Mouse (Mus musculus): Measurements from ENCODE around the gene Glis3.

Glis3 gene

GRCm38 (mm10) chr19:28380691-28381262 is 299.1 kb downstream of the Glis3 start:
- DNase-seq: no peak

GRCm38 (mm10) chr19:28377788-28378295 is 302.0 kb downstream of the Glis3 start:
- no peak for DNase-seq

GRCm38 (mm10) chr19:28376401-28376800 is 303.5 kb downstream of the Glis3 start:
- no peak for DNase-seq

- peak; percentile 54 to 56 for DNase-seq
These were observed 304.1 kb downstream of the Glis3 start for GRCm38 (mm10) chr19:28375746-28376145.

GRCm38 (mm10) chr19:28374524-28374923 is 305.4 kb downstream of the Glis3 start:
- no peak for DNase-seq

GRCm38 (mm10) chr19:28368215-28368614 is 311.7 kb downstream of the Glis3 start:
- no peak for DNase-seq

GRCm38 (mm10) chr19:28367274-28367673 is 312.6 kb downstream of the Glis3 start:
- DNase-seq: no peak

GRCm38 (mm10) chr19:28366766-28367165 is 313.1 kb downstream of the Glis3 start:
- DNase-seq: peak; percentile 47 to 66

- peak in 1 of 2 experiments; percentile 46 for DNase-seq
These were observed 314.0 kb downstream of the Glis3 start for GRCm38 (mm10) chr19:28365897-28366296.

- DNase-seq: no peak
These were observed 319.0 kb downstream of the Glis3 start for GRCm38 (mm10) chr19:28360884-28361283.

GRCm38 (mm10) chr19:28357595-28357994 is 322.3 kb downstream of the Glis3 start:
- DNase-seq: peak in 1 of 2 experiments; percentile 30

GRCm38 (mm10) chr19:28351068-28352066 is 328.5 kb downstream of the Glis3 start:
- no peak for DNase-seq

- DNase-seq: peak; percentile 65 to 80
These were observed 332.6 kb downstream of the Glis3 start for GRCm38 (mm10) chr19:28347080-28347825.

- no peak for DNase-seq
These were observed 336.2 kb downstream of the Glis3 start for GRCm38 (mm10) chr19:28343640-28344039.

- DNase-seq: no peak
These were observed 342.3 kb downstream of the Glis3 start for GRCm38 (mm10) chr19:28337574-28337973.

- no peak for DNase-seq
These were observed 343.0 kb downstream of the Glis3 start for GRCm38 (mm10) chr19:28336651-28337510.

- no peak for DNase-seq
These were observed 344.0 kb downstream of the Glis3 start for GRCm38 (mm10) chr19:28335890-28336289.

GRCm38 (mm10) chr19:28333007-28333766 is 346.7 kb downstream of the Glis3 start:
- DNase-seq: no peak

GRCm38 (mm10) chr19:28328444-28329110 is 351.3 kb downstream of the Glis3 start:
- peak in 1 of 2 experiments; percentile 24 for DNase-seq

- DNase-seq: no peak
These were observed 352.3 kb downstream of the Glis3 start for GRCm38 (mm10) chr19:28327536-28327935.

- no peak for DNase-seq
These were observed 373.8 kb downstream of the Glis3 start for GRCm38 (mm10) chr19:28306036-28306435.

All from kidney, postnatal 36 days (tissue).